Mouse (Mus musculus) common myeloid progenitor, adult 5-6 weeks (primary cell): ENCODE measurements around the gene Palm. TPM values are rescaled to one million over a fixed set of nuclear protein-coding genes. Genes with fewer than 3 reads are reported as not detected.
A peak's percentile ranks its signal among the peaks of the same experiment; 100 is the strongest.

ENCODE experiments used
- ATAC-seq: replicated peaks from 2 replicates; pipeline ENCODE4 v1.8.0; 2016; ENCODE audit warnings: low read depth, mild to moderate bottlenecking, moderate TSS enrichment, inconsistent platforms; ENCODE audit not compliant: poor library complexity, severe bottlenecking
- total RNA-seq: library from RNA; stranded (forward); fragments of 200-1000, 187-1606 nt; gene quantifications from 2 replicates; pipeline ENCODE4 v1.2.3, GENCODE M21; 2017

The Palm gene
- total RNA-seq, 1 experiment from 2014 or later: 21.8 TPM

DNA sequence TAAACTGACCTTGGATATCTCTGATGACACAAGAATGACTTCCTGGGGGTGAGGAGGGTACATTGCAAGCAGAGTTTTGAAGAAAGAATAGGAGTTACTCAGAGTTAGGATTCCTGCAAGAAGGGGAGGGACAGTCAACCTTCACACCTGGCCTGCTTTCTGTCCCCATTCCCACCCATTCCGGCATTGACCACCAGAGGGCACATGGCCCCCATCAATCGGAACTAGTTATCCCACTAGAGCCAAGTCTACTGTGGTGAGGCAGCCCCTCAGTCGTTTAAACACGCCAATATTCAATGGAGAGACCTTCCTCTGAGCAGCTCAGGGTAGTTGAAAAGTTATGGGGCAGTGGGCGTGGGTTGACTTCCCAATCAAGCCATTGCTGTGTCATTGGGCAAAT lies 25.0 kb upstream of the Palm start:
- peak; percentile 43 for ATAC-seq

DNA sequence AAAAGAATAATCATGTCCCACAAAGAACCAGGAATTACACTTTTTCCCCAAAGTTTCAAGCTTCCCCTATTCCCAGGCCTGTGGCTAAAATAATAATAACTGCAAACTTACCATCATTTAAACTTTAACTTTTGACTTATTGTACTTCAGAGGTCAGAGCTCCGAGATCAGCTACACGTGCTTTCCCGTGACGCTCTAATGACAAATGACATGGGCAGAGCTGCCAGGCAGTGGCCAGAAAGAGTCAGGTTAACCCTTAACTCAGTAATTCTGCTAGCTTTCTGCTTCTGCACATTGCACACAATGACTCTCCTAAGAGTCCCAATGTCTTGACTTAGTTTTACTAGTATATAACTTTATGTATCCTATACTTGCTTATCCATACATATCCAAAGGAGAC lies 24.0 kb upstream of the Palm start:
- no peak for ATAC-seq

DNA sequence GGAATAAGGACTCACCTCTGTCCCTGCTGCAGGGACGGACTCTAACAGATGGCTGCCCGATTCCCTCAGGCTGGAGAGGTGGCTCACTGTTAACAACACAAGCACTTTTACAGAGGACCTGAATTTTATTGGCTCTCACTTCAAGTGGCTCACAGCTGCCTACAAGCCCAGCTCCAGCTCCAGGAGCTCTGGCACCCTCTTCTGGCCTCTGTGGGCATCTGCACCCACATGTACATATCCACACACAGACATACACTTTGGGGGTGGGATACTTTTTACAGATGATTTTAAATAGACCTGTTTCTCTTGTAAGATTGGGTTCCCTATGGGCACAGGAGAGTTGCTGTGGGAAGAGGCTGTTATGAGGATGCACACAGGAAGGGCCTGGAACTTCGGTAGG lies 21.1 kb upstream of the Palm start:
- no peak for ATAC-seq

DNA sequence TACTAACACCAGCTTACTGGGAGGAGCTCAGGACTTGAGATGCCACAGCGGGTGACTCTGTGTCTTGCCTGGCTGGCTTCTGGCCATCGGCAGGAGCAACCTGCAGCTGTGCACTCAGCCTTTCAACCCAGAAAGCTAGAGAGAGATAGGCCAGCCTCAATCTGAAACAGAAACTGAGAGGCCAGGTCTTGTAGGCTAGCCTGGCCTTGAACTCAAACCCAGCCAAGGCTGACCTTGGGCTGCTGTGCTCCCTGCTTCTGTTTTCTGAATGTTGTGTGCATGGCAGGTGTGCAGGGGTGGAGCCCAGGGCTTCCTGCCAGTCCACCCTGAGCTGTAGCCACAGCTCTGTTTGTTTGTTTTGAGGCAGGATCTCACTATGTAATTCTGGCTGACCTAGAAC lies 20.2 kb upstream of the Palm start:
- no peak for ATAC-seq

DNA sequence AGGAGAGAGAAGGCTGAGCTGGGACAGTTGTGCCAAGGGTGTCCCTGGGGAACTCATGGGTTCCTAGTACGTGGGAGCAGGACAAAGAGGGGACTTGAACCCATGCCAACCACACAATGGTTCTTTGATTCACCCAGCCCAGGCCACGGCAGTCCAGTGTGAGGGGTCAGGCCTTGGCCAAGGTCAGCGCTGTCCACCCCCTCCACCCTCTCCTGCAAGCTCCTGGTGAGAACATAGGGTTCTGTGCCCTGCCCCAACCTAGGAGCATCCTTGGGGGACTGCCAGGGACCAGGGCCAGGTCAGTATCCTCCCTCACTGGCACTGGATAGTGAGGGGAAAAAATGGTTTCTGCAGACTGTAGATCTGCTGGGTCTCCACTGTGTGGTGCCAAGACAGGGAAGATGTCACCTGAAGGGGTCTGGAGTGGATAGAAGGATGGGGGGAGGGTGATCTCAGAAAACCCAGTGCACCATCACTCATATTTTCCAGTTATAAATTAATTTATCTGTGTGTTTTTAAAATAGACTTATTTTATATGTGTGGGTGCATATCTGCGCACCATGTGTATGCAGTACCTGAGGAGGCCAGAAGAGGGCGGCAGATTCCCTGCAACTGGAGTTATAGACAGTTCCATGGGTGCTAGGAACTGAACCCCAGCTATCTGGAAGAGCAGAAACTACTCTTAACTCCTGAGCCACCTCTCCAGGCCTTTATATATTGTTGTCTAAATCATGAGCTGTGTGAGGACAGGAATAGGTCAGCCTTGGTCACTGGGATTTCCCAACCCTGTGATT lies 18.7 kb upstream of the Palm start:
- ATAC-seq: no peak

- no peak for ATAC-seq
Observed at GRCm38 (mm10) chr10:79777103-79777531, 16.3 kb upstream of the Palm start, which contains the start of gene Fstl3. TSS of gene Fstl3 (plus strand) at chr10:79777272.

DNA sequence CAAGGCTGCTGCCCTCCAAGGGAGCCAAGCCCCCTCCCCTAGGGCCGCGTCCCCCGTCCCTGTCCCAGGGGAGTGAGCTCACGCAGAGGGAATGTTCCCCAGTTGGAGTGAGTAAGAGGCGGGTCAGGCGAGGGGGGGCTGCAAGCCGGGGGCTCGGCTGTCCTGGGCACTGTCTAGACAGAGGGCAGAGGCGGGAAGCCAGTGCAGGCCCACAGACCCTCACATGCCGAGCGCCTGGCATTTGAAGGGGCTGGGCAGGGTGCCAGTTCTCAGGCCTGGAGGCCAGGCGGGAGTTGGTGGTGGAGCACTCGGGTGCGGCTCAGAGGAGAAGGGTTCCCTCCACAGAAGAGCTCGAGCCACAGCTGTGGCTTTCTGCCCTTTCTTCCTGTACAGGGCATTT lies 15.4 kb upstream of the Palm start:
- no peak for ATAC-seq

- ATAC-seq: no peak
Observed at GRCm38 (mm10) chr10:79779193-79779592, 14.2 kb upstream of the Palm start.

- ATAC-seq: peak; percentile 67
Observed at GRCm38 (mm10) chr10:79779784-79780663, 13.3 kb upstream of the Palm start.

DNA sequence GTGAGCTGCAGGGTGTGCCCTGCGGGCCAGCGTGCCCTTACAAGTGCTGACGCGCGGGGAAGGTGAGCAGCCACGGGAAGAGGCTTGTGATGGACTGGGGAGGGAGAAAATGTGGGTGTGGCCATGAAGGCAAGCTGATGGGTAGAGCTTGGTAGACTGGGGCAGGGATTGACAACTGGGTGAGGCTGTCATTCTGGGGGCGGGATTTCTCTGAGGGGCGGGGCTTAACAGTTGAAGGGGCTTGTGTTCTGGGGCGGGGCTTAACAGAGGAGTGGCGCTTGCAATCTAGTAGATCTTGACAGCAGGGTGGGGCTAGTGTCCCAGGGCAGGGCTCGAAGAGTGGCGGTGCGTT lies 12.7 kb upstream of the Palm start:
- ATAC-seq: peak; percentile 59

DNA sequence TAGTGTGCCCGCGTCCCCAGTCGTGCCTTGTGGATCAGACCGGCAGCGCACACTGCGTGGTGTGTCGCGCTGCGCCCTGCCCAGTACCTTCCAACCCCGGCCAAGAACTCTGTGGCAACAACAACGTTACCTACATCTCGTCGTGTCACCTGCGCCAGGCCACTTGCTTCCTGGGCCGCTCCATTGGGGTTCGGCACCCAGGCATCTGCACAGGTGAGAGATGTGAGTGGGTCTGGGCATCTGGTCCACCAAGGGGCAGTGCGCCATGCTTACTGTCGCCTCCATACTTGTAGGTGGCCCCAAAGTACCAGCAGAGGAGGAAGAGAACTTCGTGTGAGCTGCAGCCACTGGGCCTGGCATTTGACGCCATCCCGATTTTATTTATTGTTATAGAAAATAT lies 12.2 kb upstream of the Palm start:
- ATAC-seq: no peak

DNA sequence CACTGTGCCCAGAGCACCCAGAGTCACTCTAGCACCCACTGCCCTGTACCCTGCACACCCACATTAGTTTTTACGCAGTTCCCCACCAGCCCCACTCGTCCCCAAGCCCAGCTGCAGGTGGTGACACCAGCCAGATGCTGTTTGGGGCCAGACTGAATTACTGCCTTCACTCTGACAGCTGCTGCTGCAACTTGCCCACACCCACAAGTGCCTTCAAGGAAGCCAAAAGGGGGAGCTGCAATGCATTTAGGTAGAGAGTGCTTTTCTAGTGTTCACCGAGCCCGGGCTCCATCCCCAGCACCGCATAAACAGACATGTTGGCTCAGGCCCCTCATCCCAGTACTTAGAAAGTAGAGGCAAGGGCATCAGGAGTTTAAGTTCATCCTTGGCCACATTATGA lies 11.4 kb upstream of the Palm start:
- no peak for ATAC-seq

GRCm38 (mm10) chr10:79783050-79783449 lies 10.3 kb upstream of the Palm start:
- no peak for ATAC-seq

DNA sequence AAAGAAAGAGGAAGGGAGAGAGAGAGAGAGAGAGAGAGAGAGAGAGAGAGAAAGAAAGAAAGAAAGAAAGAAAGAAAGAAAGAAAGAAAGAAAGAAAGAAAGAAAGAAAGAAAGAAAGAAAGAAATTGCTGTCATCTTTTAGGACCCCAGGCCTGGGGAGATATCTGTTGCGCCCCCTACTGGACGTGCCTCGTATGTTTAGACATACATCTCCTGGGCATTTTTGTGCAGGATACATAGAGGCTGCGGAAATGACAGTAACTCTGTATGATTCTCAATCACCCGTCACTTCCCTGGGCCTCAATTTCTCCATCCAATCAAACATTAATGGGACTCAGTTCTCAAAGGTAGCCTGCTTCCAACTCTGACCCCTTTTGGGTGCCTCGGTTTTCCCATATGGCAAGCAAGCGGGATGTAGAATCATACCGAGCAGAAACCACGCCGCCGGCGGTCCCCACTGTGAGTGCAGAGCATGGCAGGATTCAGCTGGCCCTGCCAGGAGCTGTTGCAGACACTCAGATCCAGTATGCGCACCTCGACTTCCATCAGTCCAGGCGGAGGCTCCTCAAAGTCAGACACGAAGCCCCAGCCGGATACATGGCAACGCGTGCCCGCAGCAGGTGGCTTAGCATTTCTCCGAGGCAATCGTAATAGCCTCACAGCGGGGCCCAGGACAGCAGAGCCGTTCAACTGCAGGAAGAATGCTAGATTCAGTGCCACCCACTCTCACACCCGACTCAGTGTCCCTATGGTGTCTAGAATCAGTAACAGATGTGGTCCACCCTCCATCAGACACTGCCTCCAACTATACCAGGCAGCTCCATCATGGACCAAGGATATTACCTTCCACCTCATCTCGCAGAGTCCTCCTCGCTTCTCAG lies 9.2 kb upstream of the Palm start:
- no peak for ATAC-seq

DNA sequence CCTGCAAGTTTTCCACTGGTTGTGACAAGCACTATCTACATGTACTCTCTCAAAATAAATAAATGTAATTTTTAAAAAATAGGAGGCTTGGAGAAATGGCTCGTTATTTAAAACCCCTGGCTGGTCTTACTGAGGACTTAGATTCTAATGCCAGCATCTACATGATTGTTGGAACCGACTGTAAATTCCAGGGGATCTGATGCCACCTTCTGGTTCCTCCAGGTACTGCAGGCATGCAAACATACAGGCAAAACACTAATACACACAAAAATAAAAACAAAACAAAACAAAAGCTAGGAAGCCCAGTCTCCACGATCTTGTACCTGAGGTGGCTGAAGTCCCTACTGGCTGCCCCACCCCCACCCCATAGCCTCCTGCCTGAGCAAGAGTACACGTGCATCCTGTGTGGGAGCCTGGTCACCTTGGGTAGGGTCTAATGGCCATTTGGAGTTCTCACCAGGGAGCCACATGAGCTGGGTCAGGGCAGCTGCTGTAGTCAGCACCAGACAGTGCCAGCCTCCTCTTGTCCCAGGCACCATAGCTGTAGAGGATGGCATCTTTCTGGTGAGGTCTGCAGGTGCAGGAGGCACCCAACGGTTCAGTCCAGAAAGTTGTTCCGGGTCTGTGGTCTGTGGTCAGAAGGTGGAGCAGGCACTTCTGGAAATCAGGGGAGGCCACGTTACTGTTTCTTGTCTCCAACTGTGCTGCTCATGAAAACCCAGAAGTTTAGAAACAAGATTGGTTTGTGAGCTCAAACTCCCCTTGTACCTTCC lies 4.8 kb upstream of the Palm start:
- peak; percentile 57 for ATAC-seq

DNA sequence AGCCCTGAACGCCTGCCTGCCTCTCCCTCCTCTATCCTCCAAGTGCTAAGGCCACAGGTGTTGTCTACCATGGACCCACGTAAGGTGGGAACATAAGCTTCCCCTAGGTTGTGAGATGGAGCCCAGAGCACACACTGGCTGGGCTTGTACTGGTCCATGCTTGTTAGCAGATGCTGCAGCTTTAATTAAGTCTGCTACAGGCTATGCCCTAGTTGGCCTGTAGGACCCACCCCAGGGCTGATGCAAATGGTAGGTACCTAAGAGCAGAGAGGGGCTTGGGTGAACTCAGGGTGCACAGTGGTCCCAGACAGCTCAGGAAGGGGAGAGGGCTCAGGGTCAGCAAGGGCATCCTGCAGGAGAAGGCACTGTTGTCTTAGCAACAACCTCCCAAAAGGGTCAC lies 3.8 kb upstream of the Palm start:
- no peak for ATAC-seq

- ATAC-seq: no peak
Observed at GRCm38 (mm10) chr10:79790861-79791260, 2.5 kb upstream of the Palm start, which contains the start of gene Prss57. TSS of gene Prss57 (minus strand) at chr10:79790961.

GRCm38 (mm10) chr10:79792339-79793040 lies 882 bp upstream of the Palm start:
- no peak for ATAC-seq
